Mouse (Mus musculus) myocyte (in vitro differentiated cells): ENCODE measurements around the gene Slc41a2.

Experiments
- CEBPB ChIP-seq: IDR thresholded peaks from 2 replicates; pipeline ENCODE4 v1.6.1; 2011; ENCODE audit warnings: mild to moderate bottlenecking, moderate library complexity; ENCODE audit not compliant: poor library complexity, insufficient read depth, severe bottlenecking
- MYOG ChIP-seq, 3 experiments: IDR thresholded peaks; one replicate each; pipeline ENCODE4 v1.6.1; 2011; ENCODE audit warnings: control low read depth in 2 of 3, low read depth in 2 of 3, mild to moderate bottlenecking in 2 of 3; ENCODE audit not compliant: insufficient read length in 2 of 3, control insufficient read depth in 1 of 3, insufficient read depth in 1 of 3
- POLR2A ChIP-seq: IDR thresholded peaks from one replicate; pipeline ENCODE4 v1.6.1; 2011; ENCODE audit warnings: low read depth, mild to moderate bottlenecking, control low read depth, moderate library complexity; ENCODE audit not compliant: insufficient read length
- POLR2AphosphoS2 ChIP-seq: IDR thresholded peaks from one replicate; pipeline ENCODE4 v1.6.1; 2011; ENCODE audit warnings: low read depth, control low read depth; ENCODE audit not compliant: insufficient read length

DNA sequence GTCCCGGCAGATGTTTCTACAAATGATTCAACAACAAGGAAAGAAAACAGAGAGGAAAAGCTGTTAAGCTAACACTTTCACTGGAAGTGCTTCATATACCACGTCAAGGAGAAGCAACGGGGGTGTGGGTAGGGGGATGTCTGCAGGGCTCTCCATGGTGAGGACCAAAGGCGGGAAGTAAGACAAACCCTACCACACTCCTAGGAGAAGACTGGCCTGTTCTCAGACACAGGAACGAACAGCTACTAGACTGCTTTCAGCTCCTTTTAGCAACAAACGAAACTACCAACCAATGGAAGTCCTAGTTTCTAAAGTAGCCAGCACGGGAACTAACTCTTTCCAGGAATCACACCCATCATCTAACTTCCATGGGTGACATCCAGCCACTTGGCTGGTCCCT is 89.6 kb downstream of the Slc41a2 start:
- TF ChIP-seq POLR2A (no peak), POLR2AphosphoS2 (no peak), MYOG (IDR thresholded peaks at IDR 0.05; ENCODE audit: control insufficient read depth in 1 of 3, insufficient read depth in 1 of 3, insufficient read length in 2 of 3, low read depth in 2 of 3) (no peak), CEBPB (no peak)
